Mouse (Mus musculus): ENCODE measurements around the gene Gm5891.
"Not testable (repeated sequence)": the region's sequence is repeated elsewhere in the genome, so short reads cannot be mapped to it uniquely, and the experiment has no call there.

Gene Gm5891

GRCm38 (mm10) chr7:21921191-21921590 lies at the start of gene Gm5891:
Gene Gm5891, minus strand, starts transcription at chr7:21921291.
- DNase-seq = not testable (repeated sequence)

All from cerebellum, adult 18-20 months (tissue).